Mouse (Mus musculus) spleen, postnatal 10 days (tissue): ENCODE measurements at regions not wholly inside any gene's neighbourhood (a gene's known extent, or its start where the extent isn't known, plus 50 kb on each side); places are given as distances from the start of the nearest gene placed in this dataset.
A peak's percentile ranks its signal among the peaks of the same experiment; 100 is the strongest.

Experiments
- DNase-seq, 2 experiments: peaks; one replicate each; pipeline ENCODE4 v3.0.0; 2021 to 2022; ENCODE audit warnings: low spot score in 2 of 2

GRCm38 (mm10) chr2:134126988-134127387, 427.2 kb downstream of the Hao1 start:
- no peak for DNase-seq

GRCm38 (mm10) chr2:134107286-134107685, 446.9 kb downstream of the Hao1 start:
- no peak for DNase-seq

- DNase-seq, result no peak
These were observed 465.8 kb downstream of the Hao1 start for GRCm38 (mm10) chr2:134088374-134088773.

- no peak for DNase-seq
These were observed 474.0 kb downstream of the Hao1 start for GRCm38 (mm10) chr2:134080148-134080547.

- no peak for DNase-seq
These were observed 476.2 kb downstream of the Hao1 start for GRCm38 (mm10) chr2:134077953-134078352.

- no peak for DNase-seq
These were observed 486.2 kb downstream of the Hao1 start for GRCm38 (mm10) chr2:134067910-134068335.

GRCm38 (mm10) chr2:134067404-134067803, 486.8 kb downstream of the Hao1 start:
- no peak for DNase-seq

GRCm38 (mm10) chr2:134059916-134060618, 494.1 kb downstream of the Hao1 start:
- DNase-seq, result no peak

GRCm38 (mm10) chr2:134036359-134036874, 484.5 kb downstream of the Bmp2 start:
- DNase-seq, result no peak

- peak in 1 of 2 experiments; percentile 16 for DNase-seq
These were observed 477.9 kb downstream of the Bmp2 start for GRCm38 (mm10) chr2:134029631-134030414.

- no peak for DNase-seq
These were observed 477.2 kb downstream of the Bmp2 start for GRCm38 (mm10) chr2:134029153-134029552.

- DNase-seq, result no peak
These were observed 465.1 kb downstream of the Bmp2 start for GRCm38 (mm10) chr2:134017109-134017508.

GRCm38 (mm10) chr2:134003146-134003545, 451.2 kb downstream of the Bmp2 start:
- no peak for DNase-seq

GRCm38 (mm10) chr2:133994742-133995141, 442.8 kb downstream of the Bmp2 start:
- no peak for DNase-seq

GRCm38 (mm10) chr2:133994337-133994736, 442.4 kb downstream of the Bmp2 start:
- DNase-seq, result no peak

GRCm38 (mm10) chr2:133987671-133988070, 435.7 kb downstream of the Bmp2 start:
- no peak for DNase-seq
